Mouse (Mus musculus) liver, embryonic 15.5 days (tissue): ENCODE data around the gene Ppt1. TPM values are rescaled to one million over a fixed set of nuclear protein-coding genes. Genes with fewer than 3 reads are reported as not detected.

Source experiments
- polyA plus RNA-seq: library from polyadenylated mRNA; unstranded; fragments of >200 nt; fragmentation: Nextera tagmentation; extraction: Ambion mirVana; gene quantifications from 2 replicates; pipeline ENCODE4 v1.2.1, GENCODE M21; 2015

Ppt1 gene
- polyA plus RNA-seq, 1 experiment from 2014 or later, result 18.9 TPM

Other genes with a start within 250 kb of the Ppt1 start
- gene 9530002B09Rik, start 147.0 kb upstream of the Ppt1 start, polyA plus RNA-seq, result not detected in 2 replicates
- gene Cap1, start 49.8 kb downstream of the Ppt1 start, polyA plus RNA-seq, result 24.6 and 25.4 TPM in 2 replicates
- 0.05 and 0.06 TPM in 2 replicates for gene Mfsd2a, start 124.9 kb downstream of the Ppt1 start, polyA plus RNA-seq
- gene Mycl, start 159.4 kb downstream of the Ppt1 start, polyA plus RNA-seq, result 0.89 and 1.2 TPM in 2 replicates
- 5.7 and 6.3 TPM in 2 replicates for gene Trit1, start 180.4 kb downstream of the Ppt1 start, polyA plus RNA-seq